Mouse (Mus musculus): ENCODE data around the gene Samd4b. TPM values are rescaled to one million over a fixed set of nuclear protein-coding genes. Genes with fewer than 3 reads are reported as not detected.

The Samd4b gene
- total and polyA plus RNA-seq, 3 experiments: 6.4 to 45.9 TPM; not detected in 1

- no peak overlapping the region for H3K9ac ChIP-seq (ENCODE audit: control insufficient read depth, low read depth, low read length, poor library complexity, severe bottlenecking)
- no peak overlapping the region for H3K4me3 ChIP-seq (ENCODE audit: control insufficient read depth in 1 of 2, insufficient read depth in 1 of 2, low read depth in 2 of 2, low read length in 2 of 2)
- H3K79me2 ChIP-seq (ENCODE audit: control insufficient read depth, insufficient read depth, low read length, poor library complexity): no peaks in the 10 kb centered on the region
- H3K36me3 ChIP-seq (ENCODE audit: control insufficient read depth in 1 of 2, insufficient read depth in 2 of 2, low read length in 2 of 2): no peaks in the 10 kb centered on the region; a peak in 1 of 4 replicates
- TF ChIP-seq ZKSCAN1 (IDR thresholded peaks at IDR 0.05; ENCODE audit: low read depth, low read length) (peak; percentile 87), MAFK (IDR thresholded peaks at IDR 0.05; ENCODE audit: borderline replicate concordance, low read depth, low read length) (no peak)
- peak; percentile 19 for DNase-seq (ENCODE audit: low read depth, low spot score)
- H3K9me3 ChIP-seq (replicated peaks; ENCODE audit: insufficient read depth, low read length): no peaks in the 10 kb centered on the region
- H3K4me1 ChIP-seq (ENCODE audit: control insufficient read depth in 1 of 2, insufficient read depth in 2 of 2, low read length in 2 of 2): peaks cover 0 to 4% of the 10 kb centered on the region in 2 experiments; a peak in 1 of 4 replicates
- no peak overlapping the region for H3K27ac ChIP-seq (ENCODE audit: control insufficient read depth, low read depth, low read length)
- no peaks in the 10 kb centered on the region for H3K27me3 ChIP-seq (ENCODE audit: control insufficient read depth in 1 of 2, insufficient read depth in 2 of 2, low read length in 2 of 2)
Observed at GRCm38 (mm10) chr7:28570982-28571682, 26.8 kb downstream of the Samd4b start.

- Histone ChIP-seq H3K4me1 (ENCODE audit: control insufficient read depth in 1 of 2, insufficient read depth in 2 of 2, low read length in 2 of 2) (peaks cover 0 to 3% of the 10 kb centered on the region in 2 experiments; a peak in 1 of 4 replicates), H3K27ac (ENCODE audit: control insufficient read depth, low read depth, low read length) (no peak overlapping the region), H3K9me3 (replicated peaks; ENCODE audit: insufficient read depth, low read length) (no peaks in the 10 kb centered on the region), H3K27me3 (ENCODE audit: control insufficient read depth in 1 of 2, insufficient read depth in 2 of 2, low read length in 2 of 2) (no peaks in the 10 kb centered on the region), H3K4me3 (ENCODE audit: control insufficient read depth in 1 of 2, insufficient read depth in 1 of 2, low read depth in 2 of 2, low read length in 2 of 2) (no peak overlapping the region), H3K9ac (ENCODE audit: control insufficient read depth, low read depth, low read length, poor library complexity, severe bottlenecking) (no peak overlapping the region), H3K36me3 (ENCODE audit: control insufficient read depth in 1 of 2, insufficient read depth in 2 of 2, low read length in 2 of 2) (no peaks in the 10 kb centered on the region; a peak in 1 of 4 replicates), H3K79me2 (ENCODE audit: control insufficient read depth, insufficient read depth, low read length, poor library complexity) (no peaks in the 10 kb centered on the region)
- no peak for TF ChIP-seq MYC (IDR thresholded peaks at IDR 0.05; ENCODE audit: low read depth, low read length)
- no peak for TF ChIP-seq NRF1 (IDR thresholded peaks at IDR 0.05; ENCODE audit: insufficient read depth, low read depth, low read length, poor library complexity, severe bottlenecking)
- no peak for TF ChIP-seq MYB (IDR thresholded peaks at IDR 0.05; ENCODE audit: low read depth, low read length)
- no peak for TF ChIP-seq TCF12 (IDR thresholded peaks at IDR 0.05; ENCODE audit: low read depth, low read length)
- no peak for TF ChIP-seq ZNF384 (IDR thresholded peaks at IDR 0.05; ENCODE audit: low read depth, low read length)
- TF ChIP-seq MAZ (IDR thresholded peaks at IDR 0.05; ENCODE audit: low read depth, low read length): no peak
- no peak for TF ChIP-seq UBTF (IDR thresholded peaks at IDR 0.05; ENCODE audit: borderline replicate concordance, insufficient read depth, low read depth, low read length)
- no peak for DNase-seq (ENCODE audit: low read depth, low spot score)
Observed at GRCm38 (mm10) chr7:28570291-28570981, 27.5 kb downstream of the Samd4b start.

GRCm38 (mm10) chr7:28568253-28568652 lies 29.7 kb downstream of the Samd4b start:
- no peaks in the 10 kb centered on the region for H3K9me3 ChIP-seq (replicated peaks; ENCODE audit: insufficient read depth, low read length)
- DNase-seq (ENCODE audit: low read depth, low spot score): peak; percentile 65
- no peak overlapping the region for H3K9ac ChIP-seq (ENCODE audit: control insufficient read depth, low read depth, low read length, poor library complexity, severe bottlenecking)
- no peaks in the 10 kb centered on the region for H3K27me3 ChIP-seq (ENCODE audit: control insufficient read depth in 1 of 2, insufficient read depth in 2 of 2, low read length in 2 of 2)
- no peak overlapping the region for H3K27ac ChIP-seq (ENCODE audit: control insufficient read depth, low read depth, low read length)
- no peaks in the 10 kb centered on the region for H3K79me2 ChIP-seq (ENCODE audit: control insufficient read depth, insufficient read depth, low read length, poor library complexity)
- peaks cover 0 to 3% of the 10 kb centered on the region in 2 experiments; a peak in 1 of 4 replicates for H3K4me1 ChIP-seq (ENCODE audit: control insufficient read depth in 1 of 2, insufficient read depth in 2 of 2, low read length in 2 of 2)
- no peak overlapping the region for H3K4me3 ChIP-seq (ENCODE audit: control insufficient read depth in 1 of 2, insufficient read depth in 1 of 2, low read depth in 2 of 2, low read length in 2 of 2)
- no peaks in the 10 kb centered on the region; a peak in 1 of 4 replicates for H3K36me3 ChIP-seq (ENCODE audit: control insufficient read depth in 1 of 2, insufficient read depth in 2 of 2, low read length in 2 of 2)
- TF ChIP-seq MEF2A (IDR thresholded peaks at IDR 0.05; ENCODE audit: extremely low read depth, insufficient replicate concordance, low read depth, low read length, poor library complexity, severe bottlenecking) (no peak), USF1 (IDR thresholded peaks at IDR 0.05; ENCODE audit: low read depth, low read length) (no peak), SMC3 (IDR thresholded peaks at IDR 0.05; ENCODE audit: low read depth, low read length) (peak; percentile 77), EP300 (IDR thresholded peaks at IDR 0.05; ENCODE audit: low read depth in 1 of 2, low read length in 2 of 2) (no peak), POLR2AphosphoS2 (IDR thresholded peaks at IDR 0.05; ENCODE audit: low read length) (no peak), RAD21 (IDR thresholded peaks at IDR 0.05; ENCODE audit: low read depth, low read length) (peak; percentile 48), MAFK (IDR thresholded peaks at IDR 0.05; ENCODE audit: borderline replicate concordance, low read depth, low read length) (no peak), ZC3H11A (IDR thresholded peaks at IDR 0.05; ENCODE audit: low read depth, low read length) (peak; percentile 52), CHD1 (IDR thresholded peaks at IDR 0.05; ENCODE audit: low read depth, low read length) (no peak), CHD2 (IDR thresholded peaks at IDR 0.05; ENCODE audit: low read length) (no peak), ZNF384 (IDR thresholded peaks at IDR 0.05; ENCODE audit: low read depth, low read length) (no peak), KAT2A (conservative IDR thresholded peaks at IDR 0.05; ENCODE audit: low read depth, low read length) (no peak), ELF1 (IDR thresholded peaks at IDR 0.05; ENCODE audit: low read depth, low read length) (no peak), SIN3A (IDR thresholded peaks at IDR 0.05; ENCODE audit: low read length) (no peak), NELFE (IDR thresholded peaks at IDR 0.05; ENCODE audit: low read depth, low read length) (no peak), JUND (IDR thresholded peaks at IDR 0.05; ENCODE audit: low read depth, low read length) (no peak)

All from MEL (cell line).